Comparison of ENCODE assay signal across 8 mouse cellular contexts in genomic region chr16:17277342-17278211, GRCm38 (mm10). TPM values are rescaled to one million over a fixed set of nuclear protein-coding genes. Genes with fewer than 3 reads are reported as not detected.
DNase-seq lines count a peak whose midpoint lies in the region; ATAC-seq and TF ChIP-seq lines count a peak whose summit lies in the region.

No protein-coding gene starts in this region.

- 4% methylated on average over 61 of the region's 61 CpGs for WGBS in bone marrow, adult 2 months
- WGBS in forebrain, embryonic 10.5 days, result 2% methylated on average over 61 of the region's 61 CpGs
- 7% methylated on average over 59 of the region's 61 CpGs for WGBS in hindbrain, postnatal 0 days
- WGBS in stomach, embryonic 14.5 days, result 5% methylated on average over 60 of the region's 61 CpGs

- intact Hi-C loops in left cerebral cortex, postnatal 10 days (cut with DNase I), result loop anchor here (5.0 to 10.0 kb wide), 2 partner anchors 145 to 183 kb away; partner anchors contain the start of gene Sdf2l1

- peak overlapping the region; percentile 58 for H3K9ac ChIP-seq in hindbrain, postnatal 0 days (replicated peaks; ENCODE audit: low read length)
- no peak overlapping the region for H3K9ac ChIP-seq in stomach, embryonic 14.5 days (replicated peaks; ENCODE audit: low read depth, low read length)

- no peak overlapping the region; the same call in 1 of the 2 replicates for H3K27ac ChIP-seq in bone marrow, adult 2 months (ENCODE audit: control insufficient read depth, insufficient read depth, low read depth, low read length, poor library complexity)
- H3K27ac ChIP-seq in forebrain, embryonic 10.5 days, result no peak overlapping the region
- peak overlapping the region; percentile 90 for H3K27ac ChIP-seq in hindbrain, postnatal 0 days
- H3K27ac ChIP-seq in stomach, embryonic 14.5 days (ENCODE audit: low read length), result no peak overlapping the region

- H3K36me3 ChIP-seq in forebrain, embryonic 10.5 days (replicated peaks), result peaks cover 37% of the 10 kb centered on the region
- H3K36me3 ChIP-seq in hindbrain, postnatal 0 days (ENCODE audit: insufficient read depth, low read length), result peaks cover 24% of the 10 kb centered on the region
- H3K36me3 ChIP-seq in stomach, embryonic 14.5 days (ENCODE audit: control insufficient read depth, insufficient read depth, low read length), result peaks cover 10% of the 10 kb centered on the region

- peak; percentile 40 for DNase-seq in ES-CJ7 (ENCODE audit: low read depth, low spot score)
- DNase-seq in forebrain, embryonic 10.5 days (ENCODE audit: extremely low spot score, low spot score), result peak; percentile 31
- peak; percentile 70 for DNase-seq in hindbrain, postnatal 0 days (ENCODE audit: low spot score)
- peak; percentile 58 to 76 for DNase-seq in left cerebral cortex, postnatal 10 days (ENCODE audit: extremely low spot score in 1 of 2, low spot score in 2 of 2)
- DNase-seq in gastrocnemius, postnatal 25 days, result no peak

- TF ChIP-seq CTCF in bone marrow, adult 2 months (IDR thresholded peaks at IDR 0.05; ENCODE audit: control insufficient read depth, insufficient read depth, low read length), result no peak
- TF ChIP-seq CTCF in hindbrain, postnatal 0 days (IDR thresholded peaks at IDR 0.05; ENCODE audit: low read depth), result no peak; the same call in 1 of the 2 replicates

- no peaks in the 10 kb centered on the region for H3K9me3 ChIP-seq in forebrain, embryonic 10.5 days
- H3K9me3 ChIP-seq in hindbrain, postnatal 0 days (ENCODE audit: low read length), result no peaks in the 10 kb centered on the region
- H3K9me3 ChIP-seq in stomach, embryonic 14.5 days (ENCODE audit: control insufficient read depth, low read depth, low read length), result no peaks in the 10 kb centered on the region

- H3K4me3 ChIP-seq in bone marrow, adult 2 months (replicated peaks; ENCODE audit: control insufficient read depth, low read depth, low read length), result peak overlapping the region; percentile 17
- H3K4me3 ChIP-seq in forebrain, embryonic 10.5 days, result peak overlapping the region; percentile 70
- H3K4me3 ChIP-seq in hindbrain, postnatal 0 days (ENCODE audit: low read length), result peak overlapping the region; percentile 56
- peak overlapping the region; percentile 58 for H3K4me3 ChIP-seq in stomach, embryonic 14.5 days (ENCODE audit: low read depth, low read length)

- peak overlapping the region; percentile 89 for H3K4me2 ChIP-seq in hindbrain, postnatal 0 days (ENCODE audit: low read depth, low read length)
- H3K4me2 ChIP-seq in stomach, embryonic 14.5 days (replicated peaks; ENCODE audit: low read depth, low read length), result peak overlapping the region; percentile 95

- H3K4me1 ChIP-seq in bone marrow, adult 2 months (ENCODE audit: control insufficient read depth, insufficient read depth, low read length), result peaks cover 4% of the 10 kb centered on the region; the same call in 1 of the 2 replicates
- H3K4me1 ChIP-seq in forebrain, embryonic 10.5 days, result peaks cover 23% of the 10 kb centered on the region
- no peaks in the 10 kb centered on the region; the same call in 1 of the 2 replicates for H3K4me1 ChIP-seq in hindbrain, postnatal 0 days (ENCODE audit: insufficient read depth, low read length)
- peaks cover 10% of the 10 kb centered on the region; the same call in 1 of the 2 replicates for H3K4me1 ChIP-seq in stomach, embryonic 14.5 days (ENCODE audit: control insufficient read depth, insufficient read depth, low read length)

- no peak for TF ChIP-seq POLR2A in bone marrow, adult 2 months (IDR thresholded peaks at IDR 0.05; ENCODE audit: borderline replicate concordance, control insufficient read depth, low read depth, low read length)

- ATAC-seq in hindbrain, postnatal 0 days, result peak; percentile 46
- peak; percentile 40; the same call in 1 of the 2 replicates for ATAC-seq in megakaryocyte-erythroid progenitor cell, adult 5-6 weeks (replicated peaks; ENCODE audit: low FRiP score, low TSS enrichment, poor library complexity, severe bottlenecking)
- ATAC-seq in stomach, embryonic 14.5 days (ENCODE audit: insufficient number of reproducible peaks, insufficient read depth, low FRiP score, low read depth), result no peak; the same call in 1 of the 2 replicates

- H3K27me3 ChIP-seq in forebrain, embryonic 10.5 days (ENCODE audit: poor library complexity, severe bottlenecking), result peaks cover 38% of the 10 kb centered on the region
- H3K27me3 ChIP-seq in hindbrain, postnatal 0 days (ENCODE audit: insufficient read depth, low read length), result peaks cover 6% of the 10 kb centered on the region; the same call in 1 of the 2 replicates
- H3K27me3 ChIP-seq in stomach, embryonic 14.5 days (ENCODE audit: control insufficient read depth, insufficient read depth, low read length), result 0 out of 2 replicates have a peak, but pooled peaks cover 8% of the 10 kb centered on the region

RNA-seq across cellular contexts. Expression of gene Tmem191c, which starts 1.7 kb away (rescaled TPM):
- polyA plus RNA-seq in bone marrow, adult 2 months (2011; ENCODE audit: insufficient read depth, insufficient read length, low replicate concordance, missing spikeins), result 11.5 and 35.5 TPM in 2 replicates
- polyA plus RNA-seq in forebrain, embryonic 10.5 days (2016; fragmentation: Nextera tagmentation; extraction: Ambion mirVana), result 7.8 and 8.8 TPM in 2 replicates
- total RNA-seq in hindbrain, postnatal 0 days (2014; rRNA removed), result 65.0 and 76.9 TPM in 2 replicates
- polyA plus RNA-seq in hindbrain, postnatal 0 days (2015; fragmentation: Nextera tagmentation; extraction: Ambion mirVana), result 112 and 125 TPM in 2 replicates
- 100 to 1,000 TPM; 121 to 123 TPM for total RNA-seq in left cerebral cortex, postnatal 10 days (2021)
- total RNA-seq in megakaryocyte-erythroid progenitor cell, adult 5-6 weeks (2014; fragmentation: Nextera tagmentation), result 9.2 and 19.0 TPM in 2 replicates
- total RNA-seq in megakaryocyte-erythroid progenitor cell, adult 5-6 weeks (2017), result 0.33 and 2.3 TPM in 2 replicates
- polyA plus RNA-seq in stomach, embryonic 14.5 days (2014; fragmentation: Nextera tagmentation; extraction: Ambion mirVana), result 11.7 and 11.8 TPM in 2 replicates
- total RNA-seq in gastrocnemius, postnatal 25 days (2021), result 1 to 10 TPM; 1.3 to 1.7 TPM

RNA-seq across cellular contexts. Expression of gene Hic2, which starts 44.2 kb away (rescaled TPM):
- 1.2 and 3.5 TPM in 2 replicates for polyA plus RNA-seq in bone marrow, adult 2 months (2011; ENCODE audit: insufficient read depth, insufficient read length, low replicate concordance, missing spikeins)
- 14.7 and 16.5 TPM in 2 replicates for polyA plus RNA-seq in forebrain, embryonic 10.5 days (2016; fragmentation: Nextera tagmentation; extraction: Ambion mirVana)
- total RNA-seq in hindbrain, postnatal 0 days (2014; rRNA removed), result 10.0 and 13.1 TPM in 2 replicates
- polyA plus RNA-seq in hindbrain, postnatal 0 days (2015; fragmentation: Nextera tagmentation; extraction: Ambion mirVana), result 4.7 and 5.1 TPM in 2 replicates
- total RNA-seq in left cerebral cortex, postnatal 10 days (2021), result 1 to 10 TPM; 6.6 TPM
- 1.6 and 2.1 TPM in 2 replicates for total RNA-seq in megakaryocyte-erythroid progenitor cell, adult 5-6 weeks (2014; fragmentation: Nextera tagmentation)
- total RNA-seq in megakaryocyte-erythroid progenitor cell, adult 5-6 weeks (2017), result 1.5 and 1.9 TPM in 2 replicates
- polyA plus RNA-seq in stomach, embryonic 14.5 days (2014; fragmentation: Nextera tagmentation; extraction: Ambion mirVana), result 4.8 and 5.2 TPM in 2 replicates
- under 1 TPM; 0.83 to 0.97 TPM for total RNA-seq in gastrocnemius, postnatal 25 days (2021)

RNA-seq across cellular contexts. Expression of gene Serpind1, which starts 53.6 kb away (rescaled TPM):
- 0.63 and 2.3 TPM in 2 replicates for polyA plus RNA-seq in bone marrow, adult 2 months (2011; ENCODE audit: insufficient read depth, insufficient read length, low replicate concordance, missing spikeins)
- 0.15 and 0.20 TPM in 2 replicates for polyA plus RNA-seq in forebrain, embryonic 10.5 days (2016; fragmentation: Nextera tagmentation; extraction: Ambion mirVana)
- 3.5 and 4.2 TPM in 2 replicates for total RNA-seq in hindbrain, postnatal 0 days (2014; rRNA removed)
- 9.9 and 10.3 TPM in 2 replicates for polyA plus RNA-seq in hindbrain, postnatal 0 days (2015; fragmentation: Nextera tagmentation; extraction: Ambion mirVana)
- total RNA-seq in left cerebral cortex, postnatal 10 days (2021), result 1 to 10 TPM; 1.9 to 2.0 TPM
- not detected in 2 replicates for total RNA-seq in megakaryocyte-erythroid progenitor cell, adult 5-6 weeks (2014; fragmentation: Nextera tagmentation)
- total RNA-seq in megakaryocyte-erythroid progenitor cell, adult 5-6 weeks (2017), result not detected in 2 replicates
- polyA plus RNA-seq in stomach, embryonic 14.5 days (2014; fragmentation: Nextera tagmentation; extraction: Ambion mirVana), result 0.15 and 0.22 TPM in 2 replicates
- under 1 TPM; 0.18 to 0.32 TPM for total RNA-seq in gastrocnemius, postnatal 25 days (2021)

Comparison
In these comparisons a context has a peak if more than half of its experiments do, and no peak if none do; other contexts are left out.
1. H3K4me3 ChIP-seq: peak in every context shown above with its lines; median percentile 70 in forebrain, embryonic 10.5 days; 58 in stomach, embryonic 14.5 days; 56 in hindbrain, postnatal 0 days; 17 in bone marrow, adult 2 months.